Mouse (Mus musculus) lung, postnatal 0 days (tissue): ENCODE measurements around the gene Zfp341. TPM values are rescaled to one million over a fixed set of nuclear protein-coding genes. Genes with fewer than 3 reads are reported as not detected.

ENCODE experiments used
- ATAC-seq: fragments of 200-750 bp; cut with Nextera tagmentation; 2 replicates; pipeline ENCODE4 v1.8.0; 2017; ENCODE audit warnings: moderate library complexity
- DNase-seq: peaks from one replicate; pipeline ENCODE4 v3.0.0-alpha.2; 2016; ENCODE audit warnings: low spot score
- H3K27ac ChIP-seq: fragments of 300-500 bp; sonication (generic); 2 replicates; pipeline ENCODE4 v1.5.1; 2014; ENCODE audit warnings: antibody characterized with exemption, mild to moderate bottlenecking, low read length, mixed read lengths
- H3K27me3 ChIP-seq: fragments of 300-500 bp; sonication (generic); replicated peaks from 2 replicates; pipeline ENCODE4 v1.6.1; 2014; ENCODE audit warnings: low read length, mixed read lengths; ENCODE audit not compliant: insufficient read depth
- H3K36me3 ChIP-seq: fragments of 300-500 bp; sonication (generic); 2 replicates; pipeline ENCODE4 v1.6.1; 2014; ENCODE audit warnings: low read length, mixed read lengths; ENCODE audit not compliant: insufficient read depth
- H3K4me1 ChIP-seq: fragments of 300-500 bp; sonication (generic); 2 replicates; pipeline ENCODE4 v1.6.1; 2014; ENCODE audit warnings: antibody characterized with exemption, low read depth, low read length, mixed read lengths; ENCODE audit not compliant: insufficient read depth
- H3K4me2 ChIP-seq: fragments of 300-500 bp; sonication (generic); replicated peaks from 2 replicates; pipeline ENCODE4 v1.6.1; 2014; ENCODE audit warnings: low read depth, mild to moderate bottlenecking, low read length, moderate library complexity, mixed read lengths
- H3K4me3 ChIP-seq: fragments of 300-500 bp; sonication (generic); 2 replicates; pipeline ENCODE4 v1.5.1; 2014; ENCODE audit warnings: low read depth, low read length
- H3K9ac ChIP-seq: fragments of 300-500 bp; sonication (generic); replicated peaks from 2 replicates; pipeline ENCODE4 v1.6.1; 2014; ENCODE audit warnings: low read depth, mild to moderate bottlenecking
- H3K9me3 ChIP-seq: fragments of 300-500 bp; sonication (generic); 2 replicates; pipeline ENCODE4 v1.6.1; 2016; ENCODE audit warnings: low read length, mixed read lengths
- CTCF ChIP-seq: IDR thresholded peaks from 2 replicates; pipeline ENCODE4 v1.5.1; 2016; ENCODE audit warnings: antibody characterized with exemption, mild to moderate bottlenecking
- EP300 ChIP-seq: IDR thresholded peaks from 2 replicates; pipeline ENCODE4 v1.6.1; 2016; ENCODE audit warnings: antibody characterized with exemption, mild to moderate bottlenecking, control low read depth
- WGBS: fragments of 180-500 bp; shearing (Covaris S2); extraction: QIAGEN DNeasy Blood & Tissue Kit; methylation state at CpG from one replicate; pipeline ENCODE4 v1.1.7; 2014; 5-methylcytosine and 5-hydroxymethylcytosine counted together
- polyA plus RNA-seq: library from polyadenylated mRNA; unstranded; fragments of >200 nt; fragmentation: Nextera tagmentation; extraction: Ambion mirVana; gene quantifications from 2 replicates; pipeline ENCODE4 v1.2.1, GENCODE M21; 2015

The Zfp341 gene
- polyA plus RNA-seq, 1 experiment from 2014 or later: 0.76 TPM

DNA sequence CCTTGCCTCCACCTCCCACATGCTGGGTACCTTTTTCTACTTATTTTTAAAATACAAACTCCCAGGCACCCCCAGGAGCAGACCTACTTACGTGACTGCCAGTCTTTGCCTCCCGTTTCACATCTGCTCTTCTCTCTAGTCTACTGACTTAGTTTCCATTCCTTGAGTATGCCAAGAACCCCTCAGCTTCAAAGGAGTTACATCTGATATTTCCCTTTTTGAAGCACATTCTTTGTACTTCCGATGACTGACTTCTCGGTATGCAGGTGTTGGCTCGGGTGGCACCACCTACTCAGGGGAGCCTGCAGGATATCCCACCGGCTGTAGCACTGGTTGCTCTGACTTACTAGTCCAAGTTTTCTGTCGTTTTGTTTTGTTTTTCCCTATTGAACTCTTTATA lies 8.9 kb upstream of the Zfp341 start:
- TF ChIP-seq CTCF (no peak), EP300 (no peak)
- DNase-seq (peak; percentile 35), ATAC-seq (no peak)
- H3K9ac ChIP-seq: 0 out of 2 replicates have a peak overlapping the region, but pooled peaks have one; percentile 13
- peak overlapping the region; percentile 27 for H3K4me3 ChIP-seq
- peak overlapping the region; percentile 73 for H3K4me2 ChIP-seq
- no peaks in the 10 kb centered on the region for H3K36me3 ChIP-seq
- H3K27me3 ChIP-seq: no peaks in the 10 kb centered on the region
- 18% methylated on average over 7 of the region's 7 CpGs for WGBS
- peaks cover 3% of the 10 kb centered on the region; the same call in 1 of the 2 replicates for H3K4me1 ChIP-seq
- H3K9me3 ChIP-seq: no peaks in the 10 kb centered on the region
- H3K27ac ChIP-seq: peak overlapping the region; percentile 34

DNA sequence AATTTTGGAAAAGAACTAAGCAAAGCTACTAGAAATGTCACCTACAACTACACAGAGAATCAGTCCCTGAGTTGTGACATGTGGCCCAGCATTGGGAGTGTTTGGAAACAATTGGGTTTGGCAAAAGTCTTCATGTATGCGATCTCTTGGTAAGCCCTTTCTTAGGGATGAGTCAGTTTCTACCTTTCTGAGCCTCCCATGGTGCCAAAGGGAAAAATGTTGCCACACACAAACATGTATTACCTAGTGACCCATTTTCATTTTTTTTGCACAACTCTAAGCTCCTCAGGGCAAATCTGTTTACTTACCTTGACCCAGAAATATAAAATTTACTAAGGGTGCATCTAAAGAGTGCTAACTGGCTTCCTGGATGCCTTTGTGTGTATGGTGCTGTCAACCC lies 6.1 kb upstream of the Zfp341 start:
- ATAC-seq (no peak), DNase-seq (no peak)
- no peak overlapping the region for H3K4me2 ChIP-seq
- H3K27me3 ChIP-seq: no peaks in the 10 kb centered on the region
- H3K4me1 ChIP-seq: peaks cover 3% of the 10 kb centered on the region; the same call in 1 of the 2 replicates
- H3K27ac ChIP-seq: no peak overlapping the region
- H3K36me3 ChIP-seq: no peaks in the 10 kb centered on the region
- WGBS: 70% methylated on average over 1 of the region's 1 CpGs
- H3K9ac ChIP-seq: no peak overlapping the region
- TF ChIP-seq EP300: no peak
- TF ChIP-seq CTCF: no peak
- H3K9me3 ChIP-seq: no peaks in the 10 kb centered on the region
- H3K4me3 ChIP-seq: no peak overlapping the region

DNA sequence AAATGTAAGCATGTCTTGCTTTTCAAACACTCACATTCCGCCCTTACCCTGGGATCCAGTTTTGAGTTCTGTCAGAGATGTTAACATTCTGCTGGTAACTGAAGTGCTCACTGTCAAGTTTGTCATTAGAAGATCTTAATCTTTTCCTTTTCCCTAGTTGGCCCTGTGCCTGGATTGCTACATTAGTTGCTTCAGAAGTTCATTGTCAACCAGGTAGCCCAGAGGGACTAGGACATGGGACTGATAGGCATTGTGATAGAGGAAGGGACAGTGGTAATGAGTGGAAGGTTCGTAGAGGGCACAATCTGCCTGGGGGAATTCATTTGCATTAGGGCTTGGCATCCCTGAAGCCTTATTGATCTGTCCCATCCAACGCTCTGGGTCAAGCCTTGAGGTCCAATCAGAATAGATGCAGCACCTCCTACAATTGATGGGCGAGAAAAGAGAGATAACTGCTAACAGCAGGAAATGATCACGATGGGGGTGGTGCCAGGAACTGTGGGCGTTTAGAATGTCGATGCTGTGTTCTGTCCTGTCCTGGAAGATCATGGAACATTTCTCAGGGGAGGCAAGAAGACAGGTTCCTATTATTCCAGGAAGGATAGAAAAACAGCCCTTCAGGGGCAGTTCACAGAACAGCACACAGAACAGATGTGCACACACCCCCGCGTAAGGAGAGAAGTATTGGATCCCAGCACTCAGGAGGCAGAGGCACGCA lies 3.9 kb upstream of the Zfp341 start:
- DNase-seq (no peak), ATAC-seq (no peak)
- Histone ChIP-seq H3K9ac (no peak overlapping the region), H3K4me2 (no peak overlapping the region), H3K4me3 (no peak overlapping the region), H3K9me3 (no peaks in the 10 kb centered on the region), H3K27ac (no peak overlapping the region), H3K27me3 (no peaks in the 10 kb centered on the region), H3K4me1 (peaks cover 3% of the 10 kb centered on the region; the same call in 1 of the 2 replicates), H3K36me3 (no peaks in the 10 kb centered on the region)
- 54% methylated on average over 10 of the region's 10 CpGs for WGBS
- TF ChIP-seq CTCF: no peak
- TF ChIP-seq EP300: no peak

DNA sequence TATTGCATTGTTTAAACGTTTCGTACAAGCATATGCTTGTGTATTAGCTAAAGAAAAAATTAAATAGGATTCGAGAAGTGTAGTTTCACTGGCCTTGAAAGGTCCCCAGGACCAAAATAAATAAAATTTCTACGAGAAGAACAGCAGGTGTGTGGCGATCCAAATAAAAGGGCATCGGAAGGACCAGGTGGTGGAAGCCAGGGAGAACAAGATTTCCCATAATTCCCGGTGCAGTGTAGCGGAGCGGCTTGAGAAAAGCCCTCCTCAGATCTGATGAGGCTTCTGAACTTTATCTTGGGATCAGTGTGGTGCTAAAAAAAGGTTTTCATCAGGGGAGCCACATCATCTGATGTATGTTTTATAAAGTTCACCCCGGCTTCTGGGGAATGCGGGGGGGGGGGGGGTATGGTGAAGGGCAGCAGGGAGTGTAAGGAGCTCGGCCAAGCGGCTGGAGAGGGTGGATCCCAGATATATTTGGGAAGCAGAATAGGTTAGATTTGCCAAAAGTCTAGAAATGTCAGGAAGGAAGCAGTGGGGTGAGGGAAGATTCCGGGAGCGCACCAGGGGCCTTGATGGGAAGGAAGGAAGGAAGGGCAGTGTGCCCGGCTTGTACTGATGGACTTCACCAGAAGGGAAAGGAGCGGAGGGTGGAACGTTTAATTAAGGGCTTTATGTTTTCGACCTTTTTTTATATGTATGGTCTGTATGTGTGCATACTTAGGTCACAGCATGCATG lies 1.9 kb downstream of the Zfp341 start:
- 46% methylated on average over 19 of the region's 19 CpGs for WGBS
- no peak for ATAC-seq
- no peak overlapping the region for H3K4me3 ChIP-seq

DNA sequence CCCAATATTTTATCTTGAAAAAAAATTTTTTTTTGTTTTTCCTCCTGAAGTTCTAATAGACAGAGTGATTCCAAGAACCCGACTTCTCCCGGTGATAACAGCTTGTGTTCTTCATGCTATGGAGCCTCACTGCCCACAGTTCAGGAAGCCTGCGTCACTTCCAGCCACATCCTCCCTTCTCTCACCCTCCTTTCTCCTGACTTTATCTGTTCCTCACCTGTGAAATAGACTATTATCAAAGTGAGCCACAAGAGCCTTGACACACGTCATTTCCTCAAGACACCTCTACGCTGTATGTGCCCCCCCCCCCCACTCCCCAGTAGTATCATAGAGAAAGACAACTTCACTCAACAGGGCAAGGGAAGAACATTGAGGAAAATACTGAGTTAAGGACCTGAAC lies 2.6 kb downstream of the Zfp341 start:
- TF ChIP-seq EP300 (no peak), CTCF (no peak)
- Histone ChIP-seq H3K27me3 (no peaks in the 10 kb centered on the region), H3K4me3 (no peak overlapping the region), H3K36me3 (no peaks in the 10 kb centered on the region), H3K4me2 (no peak overlapping the region), H3K9me3 (no peaks in the 10 kb centered on the region), H3K4me1 (no peaks in the 10 kb centered on the region), H3K27ac (no peak overlapping the region), H3K9ac (no peak overlapping the region)
- ATAC-seq: no peak
- no peak for DNase-seq
- 69% methylated on average over 5 of the region's 5 CpGs for WGBS

More for the DNA sequence above, 1.9 kb downstream of the Zfp341 start:
- Histone ChIP-seq H3K9me3 (no peaks in the 10 kb centered on the region), H3K4me1 (no peaks in the 10 kb centered on the region), H3K4me2 (peak overlapping the region; percentile 28; the same call in 1 of the 2 replicates), H3K27ac (no peak overlapping the region), H3K36me3 (no peaks in the 10 kb centered on the region), H3K27me3 (no peaks in the 10 kb centered on the region), H3K9ac (no peak overlapping the region)
- DNase-seq: no peak
- no peak for TF ChIP-seq CTCF
- TF ChIP-seq EP300: no peak

DNA sequence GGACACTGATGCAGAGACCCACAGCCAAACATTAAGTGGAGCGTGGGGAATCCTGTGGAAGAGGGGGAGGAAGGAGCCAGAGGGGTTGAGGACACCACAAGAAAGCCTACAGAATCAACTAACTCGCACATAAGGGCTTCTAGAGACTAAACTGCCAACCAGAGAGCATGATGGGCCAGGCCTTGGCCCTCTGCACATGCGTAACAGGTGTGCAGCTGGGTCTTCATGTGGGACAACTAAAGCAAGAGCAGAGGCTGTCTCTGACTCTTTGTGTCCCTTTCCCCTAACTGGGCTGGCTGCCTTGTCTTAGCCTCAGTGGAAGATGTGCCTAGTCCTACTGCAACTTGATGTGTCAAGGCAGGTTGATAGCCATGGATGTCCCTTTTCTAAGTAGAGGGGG lies 4.0 kb downstream of the Zfp341 start:
- WGBS: 93% methylated on average over 3 of the region's 3 CpGs
- Histone ChIP-seq H3K27ac (no peak overlapping the region), H3K9me3 (no peaks in the 10 kb centered on the region), H3K4me2 (no peak overlapping the region), H3K4me3 (no peak overlapping the region), H3K27me3 (no peaks in the 10 kb centered on the region), H3K9ac (no peak overlapping the region), H3K36me3 (no peaks in the 10 kb centered on the region), H3K4me1 (no peaks in the 10 kb centered on the region)
- TF ChIP-seq CTCF (no peak), EP300 (no peak)
- DNase-seq: no peak
- no peak for ATAC-seq
